Mouse (Mus musculus) cerebellum, postnatal 4 days (tissue): ENCODE measurements at regions not wholly inside any gene's neighbourhood (a gene's known extent, or its start where the extent isn't known, plus 50 kb on each side); places are given as distances from the start of the nearest gene placed in this dataset.
A peak's percentile ranks its signal among the peaks of the same experiment; 100 is the strongest.
"Not testable (repeated sequence)": the region's sequence is repeated elsewhere in the genome, so short reads cannot be mapped to it uniquely, and the experiment has no call there.

ENCODE experiments used
- DNase-seq, 2 experiments: peaks; one replicate each; pipeline ENCODE4 v3.0.0; 2022; ENCODE audit warnings: low spot score in 2 of 2, mixed read lengths in 1 of 2

DNA sequence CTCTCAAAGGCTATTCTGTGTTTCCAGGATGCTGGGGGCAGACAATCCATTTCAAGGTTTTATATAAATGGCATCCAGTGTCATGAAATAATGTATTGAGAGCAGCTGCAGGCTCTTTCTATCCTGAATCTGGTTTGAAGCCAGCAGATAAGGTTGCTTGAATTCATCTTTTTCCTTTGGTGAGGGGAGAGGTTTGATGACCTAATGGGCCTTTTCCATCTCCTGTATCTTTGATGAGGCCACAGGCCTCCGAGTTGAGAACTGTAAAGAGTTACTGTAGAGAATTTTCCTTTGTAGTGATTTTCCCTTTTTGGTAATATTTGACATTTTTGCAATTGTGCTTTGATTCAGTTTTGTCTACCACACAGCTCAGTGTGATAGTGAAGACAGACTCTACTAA, 458.8 kb upstream of the 1700008P02Rik start:
- DNase-seq = no peak

DNA sequence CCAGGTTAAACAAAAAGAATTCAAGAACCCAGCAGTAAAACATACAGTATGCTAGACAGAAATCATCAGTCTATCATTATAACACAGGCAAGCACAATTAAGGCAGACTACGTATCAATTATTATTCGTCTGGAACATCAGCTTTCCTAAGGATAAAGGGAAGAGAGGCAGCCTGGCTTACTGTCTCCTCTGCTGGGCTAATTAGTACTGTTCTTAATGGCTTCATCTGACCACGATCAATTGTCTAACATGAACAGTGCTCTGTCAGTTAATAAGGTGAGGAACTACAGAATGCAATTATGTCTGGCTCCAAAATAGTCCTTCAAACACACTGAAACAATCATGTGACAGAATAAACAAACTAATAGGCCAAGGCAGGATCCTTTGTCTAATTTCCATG, 456.6 kb upstream of the 1700008P02Rik start:
- no peak for DNase-seq

GRCm38 (mm10) chr3:7074488-7074887, 454.2 kb upstream of the 1700008P02Rik start:
- no peak for DNase-seq

DNA sequence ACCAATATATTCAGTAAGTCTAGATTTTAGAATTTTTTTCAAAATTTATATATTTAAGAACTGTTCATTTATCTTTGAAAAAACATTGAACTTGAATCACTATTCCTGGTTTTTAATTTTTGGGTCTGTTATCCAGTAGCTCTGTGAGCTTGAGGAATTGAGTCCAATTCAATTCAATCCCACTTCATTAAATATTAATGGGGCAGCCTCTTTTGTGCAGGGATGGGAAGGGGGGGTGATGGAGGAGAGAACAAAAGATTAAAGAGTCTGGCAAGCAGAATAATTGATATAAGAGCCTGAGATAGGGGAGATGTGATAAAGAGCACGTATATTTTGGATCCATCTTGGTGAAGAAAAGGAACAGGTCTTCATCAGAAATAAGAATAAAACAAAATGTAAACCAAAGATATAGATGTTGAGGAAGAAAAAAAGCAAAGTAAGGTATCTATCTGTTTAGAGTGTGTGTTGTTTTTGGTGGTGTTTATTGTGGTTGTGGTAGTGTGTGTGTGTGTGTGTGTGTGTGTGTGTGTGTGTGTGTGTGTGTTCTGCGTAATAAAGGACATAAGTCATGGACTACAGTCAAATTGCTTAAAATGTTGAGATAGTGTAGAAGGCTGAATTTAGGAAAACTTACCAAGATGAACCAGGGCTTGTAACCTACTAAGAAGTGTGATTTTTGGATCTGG, 421.3 kb upstream of the 1700008P02Rik start:
- DNase-seq = no peak

- DNase-seq = no peak
These were observed 415.6 kb upstream of the 1700008P02Rik start for GRCm38 (mm10) chr3:7035833-7036232.

DNA sequence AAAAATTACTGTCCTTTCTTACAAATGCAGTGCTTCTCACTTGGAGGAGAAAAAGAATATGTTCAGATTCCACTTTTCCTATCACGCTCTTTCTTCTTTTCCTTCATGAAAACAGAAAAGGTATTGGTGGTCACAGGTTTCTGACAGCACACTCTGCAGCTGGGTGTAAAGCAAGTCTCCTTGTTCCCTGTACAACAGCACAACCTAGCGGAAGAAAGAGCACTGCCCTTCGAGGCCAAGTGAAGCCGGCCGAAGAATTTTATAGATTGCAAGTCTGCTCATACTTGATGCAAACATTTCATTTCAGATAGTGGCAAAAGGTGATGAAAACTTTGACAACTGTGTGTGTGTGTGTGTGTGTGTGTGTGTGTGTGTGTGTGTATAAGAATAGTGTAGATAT, 407.6 kb upstream of the 1700008P02Rik start:
- DNase-seq = peak; percentile 27 to 56

DNA sequence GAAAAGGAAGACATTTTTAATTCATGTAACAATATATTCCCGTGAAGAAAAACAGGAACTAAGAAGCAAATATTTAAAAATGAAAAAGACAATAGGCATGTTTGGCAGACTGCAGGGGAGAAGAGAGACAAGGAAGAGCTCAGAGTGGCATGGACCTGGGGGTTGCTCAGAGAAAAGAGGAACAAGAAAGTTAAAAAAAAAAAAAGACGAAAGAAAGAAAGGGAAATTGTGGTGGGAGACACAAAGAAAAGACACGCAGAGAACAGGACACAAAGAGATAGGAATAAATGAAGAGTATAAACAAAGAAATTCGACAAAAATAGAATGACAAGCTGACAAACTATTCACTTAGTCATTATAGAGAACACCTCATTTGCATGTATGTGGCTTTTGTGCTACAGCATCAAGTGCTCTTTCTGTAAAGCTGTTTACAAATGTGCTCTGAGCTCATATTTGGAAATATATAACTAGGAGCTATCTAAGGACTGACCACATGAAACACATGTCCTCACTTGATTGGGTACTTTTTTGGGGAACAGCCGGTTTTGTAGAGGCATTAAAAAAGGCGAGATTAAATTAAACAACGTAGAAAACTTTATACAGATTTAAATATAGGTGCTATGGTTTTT, 394.2 kb upstream of the 1700008P02Rik start:
- no peak for DNase-seq

DNA sequence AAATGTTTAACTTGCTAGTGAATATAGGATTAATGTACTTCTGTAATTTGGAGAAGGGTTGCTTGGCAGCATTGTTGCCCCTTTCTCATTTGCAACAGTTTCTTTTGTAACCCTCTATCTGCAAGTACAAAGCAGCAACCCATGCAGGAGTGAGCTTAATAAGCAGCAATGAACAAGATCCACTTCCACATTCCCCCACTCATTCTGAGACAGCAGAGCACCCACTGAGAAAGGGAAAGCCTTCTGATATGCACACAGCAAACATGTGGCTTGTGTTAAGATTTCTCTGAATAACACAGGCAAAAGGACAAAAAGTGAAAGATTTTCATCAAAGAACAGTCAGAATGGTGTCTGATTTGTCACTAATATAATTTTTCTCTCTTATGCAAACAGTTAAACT, 393.3 kb upstream of the 1700008P02Rik start:
- DNase-seq = no peak

DNA sequence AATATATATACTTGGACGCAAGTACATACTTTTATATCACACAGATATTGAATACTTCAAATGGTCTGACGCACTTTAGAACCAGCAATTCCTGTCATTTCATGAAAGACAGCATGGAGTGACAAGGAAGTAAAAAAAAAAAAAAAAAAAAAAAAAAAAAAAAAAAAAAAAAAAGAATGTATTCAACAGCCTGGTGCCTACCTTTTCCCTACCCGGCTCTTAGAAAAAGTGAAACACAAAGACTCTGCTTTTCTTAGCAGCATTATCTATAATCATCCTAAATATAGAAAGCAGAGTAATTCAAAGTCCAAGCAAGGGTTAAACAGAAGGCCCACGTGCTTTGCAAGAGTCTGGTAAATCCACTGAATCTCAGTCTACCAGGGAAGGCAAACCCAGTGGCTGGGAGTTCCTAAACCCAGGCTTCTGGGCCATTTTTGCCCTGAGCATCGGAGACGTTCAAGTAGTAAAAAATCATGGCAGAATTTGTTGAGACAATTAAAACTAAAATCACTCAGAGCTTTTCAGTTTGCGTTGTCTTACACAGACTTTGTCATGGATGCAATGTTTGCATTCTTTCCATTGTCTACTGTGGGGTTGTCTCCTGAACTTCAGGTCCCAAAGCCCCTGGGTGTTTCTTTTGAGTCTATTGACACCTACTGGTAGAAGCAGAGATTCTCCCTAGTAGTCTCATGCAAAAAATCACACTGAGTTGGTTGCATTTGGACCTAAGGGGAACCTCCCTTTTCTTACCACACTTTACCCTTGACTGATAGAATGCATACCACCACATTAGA, 390.2 kb upstream of the 1700008P02Rik start:
- no peak for DNase-seq

DNA sequence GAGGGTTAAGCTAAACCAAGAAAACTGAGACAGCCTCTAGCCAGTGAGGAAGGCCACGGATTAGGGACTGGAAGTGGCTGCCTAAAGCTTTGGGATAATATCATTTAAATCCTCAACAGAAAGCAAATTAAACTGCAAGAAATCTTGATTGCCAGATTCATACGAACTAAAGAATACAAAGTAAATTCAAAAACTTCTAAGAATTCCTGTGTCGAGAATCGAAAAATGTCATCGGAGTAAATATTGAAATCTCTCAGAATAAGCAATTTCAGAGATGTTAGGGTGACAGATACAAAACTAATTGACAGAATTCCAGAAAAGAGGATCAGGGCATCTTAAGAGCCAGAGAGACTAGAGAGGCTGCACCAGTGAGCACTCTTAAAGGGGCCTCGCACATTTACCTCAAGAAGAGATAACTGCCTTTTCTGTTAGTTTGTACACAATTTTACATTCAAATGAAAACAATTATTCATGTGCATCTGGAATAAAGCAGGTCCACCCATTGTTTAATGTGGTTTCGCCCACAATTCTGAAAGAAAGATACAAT, 388.5 kb upstream of the 1700008P02Rik start:
- DNase-seq = no peak

DNA sequence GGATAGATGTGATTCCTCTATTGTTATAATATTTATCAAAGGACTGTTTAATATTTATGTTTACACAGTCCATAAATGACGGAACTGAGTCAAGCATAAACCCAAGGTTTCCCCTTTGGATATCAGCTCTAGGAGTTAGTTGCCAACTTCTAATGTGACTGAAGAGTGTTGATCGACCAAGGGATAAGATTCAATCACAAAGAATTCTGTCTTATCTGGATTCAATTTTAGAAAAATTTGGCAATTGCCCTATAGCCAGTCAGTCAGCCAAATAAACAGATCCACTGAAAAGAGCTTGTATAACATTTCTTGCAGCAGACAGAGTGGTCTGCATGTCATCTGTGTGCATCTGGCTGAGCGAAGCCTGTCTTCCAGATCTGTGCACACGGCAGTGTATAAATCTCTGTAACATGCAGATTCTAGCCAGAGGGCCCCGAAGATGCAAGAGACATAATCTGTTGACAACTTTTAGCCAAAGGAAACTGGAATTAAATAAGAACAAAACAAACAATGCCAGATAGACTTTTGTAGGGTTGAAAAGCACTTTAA, 387.6 kb upstream of the 1700008P02Rik start:
- no peak for DNase-seq

DNA sequence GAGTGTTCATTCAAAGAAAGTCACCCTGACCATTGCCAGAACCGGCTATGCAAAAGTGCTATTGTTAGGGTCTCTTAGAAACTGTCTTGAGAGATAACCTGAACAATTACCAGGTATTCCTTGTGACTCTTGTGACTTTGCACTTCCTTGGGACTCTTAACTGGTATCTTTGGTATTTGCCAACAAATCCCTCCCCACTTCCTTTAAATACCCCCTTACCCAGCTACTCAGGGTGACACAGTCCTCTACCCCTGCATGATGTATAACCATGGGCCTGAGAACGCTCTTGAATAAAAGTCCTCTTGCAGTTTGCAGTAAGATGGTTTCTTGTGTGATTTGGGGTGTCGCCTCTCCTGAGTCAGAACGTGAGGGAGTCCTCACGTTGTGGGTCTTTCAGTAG, 371.5 kb upstream of the 1700008P02Rik start:
- not testable (repeated sequence) for DNase-seq

DNA sequence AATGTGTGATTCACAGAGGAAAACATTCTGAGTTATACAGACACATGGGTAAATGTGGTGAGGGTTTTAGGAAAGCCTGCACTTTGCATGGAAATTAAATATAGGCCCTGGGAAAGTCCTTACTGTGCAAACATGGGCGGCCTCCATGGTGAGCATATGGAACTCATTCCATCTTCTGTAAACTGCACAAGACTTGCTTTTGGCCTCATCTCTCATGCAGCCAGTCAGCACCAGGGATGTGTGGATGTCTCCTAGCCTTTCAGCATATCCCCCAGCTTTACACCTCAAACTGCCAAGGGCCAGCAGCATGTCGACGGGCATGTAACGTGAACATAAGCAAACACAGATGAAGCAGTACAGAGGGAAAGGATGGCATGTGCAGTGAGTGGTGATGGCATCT, 364.7 kb upstream of the 1700008P02Rik start:
- no peak for DNase-seq

DNA sequence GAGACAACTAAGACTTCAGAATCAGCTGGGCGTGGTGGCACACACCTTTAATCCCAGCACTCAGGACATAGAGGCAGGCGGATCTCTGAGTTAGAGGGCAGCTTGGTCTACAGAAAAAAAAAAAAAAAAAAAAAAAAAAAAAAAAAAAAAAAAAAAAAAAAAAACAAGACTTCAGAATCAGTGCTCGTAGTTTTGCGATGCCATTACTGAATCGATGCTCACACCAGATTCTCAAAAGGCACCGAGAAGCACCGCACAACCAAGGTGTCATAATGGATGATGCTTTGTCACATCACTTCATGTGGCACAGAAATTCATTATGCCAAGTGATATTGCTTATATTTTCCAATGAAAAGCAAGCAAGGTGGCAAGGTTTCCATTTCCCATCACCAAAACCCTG, 337.4 kb upstream of the 1700008P02Rik start:
- DNase-seq = no peak

DNA sequence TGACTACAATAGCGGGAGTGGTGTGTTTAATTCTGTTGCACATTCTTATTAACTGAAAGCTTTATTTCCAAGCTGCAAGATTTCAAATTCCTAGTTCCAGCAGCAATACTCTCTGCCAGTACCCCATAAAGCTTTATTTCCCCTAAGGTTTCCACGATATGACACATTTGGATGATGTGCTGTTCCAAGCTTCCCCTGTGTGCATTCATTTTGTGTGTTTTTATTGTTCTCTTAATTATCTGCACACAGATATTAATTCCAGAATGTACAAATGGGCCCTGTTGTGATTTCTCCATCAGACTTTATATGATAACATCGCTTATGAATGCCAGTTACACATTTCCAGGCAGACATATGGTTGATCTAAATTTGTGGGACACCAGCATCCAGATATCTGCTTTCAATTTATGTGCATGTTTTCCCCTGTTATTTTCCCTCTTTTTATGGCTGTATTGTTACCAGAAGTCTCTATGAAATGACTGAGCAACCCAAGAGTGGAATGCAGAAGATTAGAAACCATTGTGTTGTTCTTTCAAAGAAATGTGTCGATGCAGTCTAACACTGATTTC, 312.4 kb upstream of the 1700008P02Rik start:
- no peak for DNase-seq

DNA sequence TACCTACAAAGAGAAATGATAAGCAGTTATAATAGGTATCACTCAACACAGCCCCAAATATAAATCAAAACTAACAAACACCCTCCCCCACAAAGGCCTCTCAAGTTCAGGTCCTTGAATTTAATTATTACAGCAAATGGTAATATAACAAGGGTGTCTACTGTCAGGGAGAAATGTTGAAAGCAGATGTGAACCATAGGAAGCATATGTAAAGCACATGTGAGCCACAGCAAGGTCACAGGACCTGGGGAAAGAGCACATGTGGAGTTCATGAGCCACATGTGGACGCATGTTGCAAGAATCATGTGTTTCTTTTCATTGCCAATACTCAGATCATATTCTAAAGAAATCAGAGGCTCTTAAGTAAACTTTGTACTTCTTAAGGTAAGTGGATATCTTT, 306.5 kb upstream of the 1700008P02Rik start:
- no peak for DNase-seq

GRCm38 (mm10) chr3:6922647-6923046, 302.4 kb upstream of the 1700008P02Rik start:
- not testable (repeated sequence) for DNase-seq

GRCm38 (mm10) chr3:6920253-6920652, 300.0 kb upstream of the 1700008P02Rik start:
- DNase-seq = no peak

- no peak for DNase-seq
These were observed 267.7 kb upstream of the 1700008P02Rik start for GRCm38 (mm10) chr3:6887936-6888335.

- DNase-seq = no peak
These were observed 266.9 kb upstream of the 1700008P02Rik start for GRCm38 (mm10) chr3:6887053-6887700.
